19 mouse cellular contexts compared by ENCODE assay signal in the genomic region with DNA sequence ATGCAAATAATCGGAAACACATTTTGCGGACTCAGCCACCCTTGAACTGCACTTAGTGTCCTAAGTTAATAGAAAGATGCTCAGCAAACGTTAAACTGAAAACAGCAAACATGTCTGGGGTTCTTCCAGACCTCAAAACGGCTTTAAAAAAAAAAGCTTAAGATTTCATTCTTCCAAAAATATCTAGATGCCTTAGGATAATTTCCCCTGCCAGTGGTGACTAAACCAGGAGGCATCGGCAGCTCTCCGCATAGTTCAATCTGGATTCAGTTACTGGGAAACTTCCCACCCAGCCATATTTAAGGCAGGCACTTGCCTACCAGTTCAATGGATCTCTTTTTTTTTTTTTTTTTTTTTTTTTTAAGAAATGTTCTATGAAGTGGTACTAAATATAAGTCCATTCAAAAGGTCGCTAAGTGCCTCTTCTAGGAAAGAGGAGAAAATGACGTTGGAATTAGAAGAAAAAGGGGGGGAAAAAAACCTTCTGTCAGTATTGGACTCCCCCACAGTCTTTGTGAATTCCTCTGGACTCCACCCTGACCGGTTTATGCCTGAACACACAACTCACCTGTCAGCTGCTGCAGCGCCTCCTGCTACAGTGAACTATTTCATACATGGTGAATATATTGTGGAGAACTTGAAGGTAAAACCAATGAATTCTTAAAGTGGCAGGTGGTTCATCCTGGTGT.
DNase-seq lines count a peak whose midpoint lies in the region; ATAC-seq and TF ChIP-seq lines count a peak whose summit lies in the region.
"Had no signal": no experiment of that assay in that cellular context is flagged by ENCODE, and none has a peak within 500 bp of the region (broad histone marks: within the 10 kb centered on the region; RNA-seq: fewer than 3 reads in every experiment).

No protein-coding gene starts in this region.

- H3K9ac ChIP-seq in heart, embryonic 13.5 days = no peak overlapping the region
- H3K9ac ChIP-seq in heart, embryonic 12.5 days = no peak overlapping the region
- H3K9ac ChIP-seq in limb, embryonic 15.5 days = no peak overlapping the region
- no peak overlapping the region for H3K9ac ChIP-seq in liver, embryonic 12.5 days
- H3K9ac ChIP-seq: neural tube, embryonic 15.5 days had no signal

- TF ChIP-seq CTCF in embryonic fibroblast, embryonic 13.5 days (IDR thresholded peaks at IDR 0.05; ENCODE audit: borderline replicate concordance, insufficient read depth, low read length) = no peak

- peaks cover 29% of the 10 kb centered on the region for H3K4me1 ChIP-seq in heart, embryonic 13.5 days
- H3K4me1 ChIP-seq in heart, embryonic 12.5 days (replicated peaks) = peaks cover 22% of the 10 kb centered on the region
- peaks cover 25% of the 10 kb centered on the region for H3K4me1 ChIP-seq in embryonic fibroblast, embryonic 13.5 days (ENCODE audit: control insufficient read depth, insufficient read depth, low read length)
- peaks cover 31% of the 10 kb centered on the region for H3K4me1 ChIP-seq in limb, embryonic 15.5 days
- peaks cover 22% of the 10 kb centered on the region for H3K4me1 ChIP-seq in liver, embryonic 12.5 days

- TF ChIP-seq POLR2A in embryonic fibroblast, embryonic 13.5 days (IDR thresholded peaks at IDR 0.05; ENCODE audit: low read depth, low read length) = no peak

- H3K27ac ChIP-seq in heart, embryonic 13.5 days (replicated peaks) = 0 out of 2 replicates have a peak overlapping the region, but pooled peaks have one; percentile 77
- no peak overlapping the region for H3K27ac ChIP-seq in heart, embryonic 12.5 days (ENCODE audit: poor library complexity, severe bottlenecking)
- H3K27ac ChIP-seq in embryonic fibroblast, embryonic 13.5 days (ENCODE audit: insufficient read depth, low read length) = peak overlapping the region; percentile 91
- peak overlapping the region; percentile 89 for H3K27ac ChIP-seq in limb, embryonic 15.5 days
- H3K27ac ChIP-seq in liver, embryonic 12.5 days = no peak overlapping the region
- H3K27ac ChIP-seq: hindbrain, postnatal 0 days; kidney, postnatal 0 days; neural tube, embryonic 15.5 days had no signal

- no peak for ATAC-seq in heart, embryonic 13.5 days (ENCODE audit: extremely low read depth, insufficient number of reproducible peaks, low FRiP score, low TSS enrichment)
- no peak for ATAC-seq in heart, embryonic 12.5 days (ENCODE audit: insufficient number of reproducible peaks, low FRiP score)
- ATAC-seq in limb, embryonic 15.5 days (ENCODE audit: insufficient number of reproducible peaks, low FRiP score, low TSS enrichment, low read depth) = no peak
- ATAC-seq in liver, embryonic 12.5 days = no peak
- ATAC-seq in megakaryocyte-erythroid progenitor cell, adult 5-6 weeks (replicated peaks; ENCODE audit: low FRiP score, low TSS enrichment, poor library complexity, severe bottlenecking) = no peak
- ATAC-seq: forebrain, embryonic 16.5 days had no signal

- peak; percentile 17 for DNase-seq in adipocyte (ENCODE audit: low spot score)
- no peak for DNase-seq in urinary bladder, postnatal 14 days (ENCODE audit: low spot score)
- DNase-seq: cerebellum, adult 9-10 months; right cerebral cortex, postnatal 25 days; thymus, postnatal 4 days had no signal

- H3K9me3 ChIP-seq in heart, embryonic 13.5 days = no peaks in the 10 kb centered on the region
- no peaks in the 10 kb centered on the region for H3K9me3 ChIP-seq in heart, embryonic 12.5 days (replicated peaks)
- H3K9me3 ChIP-seq in limb, embryonic 15.5 days = no peaks in the 10 kb centered on the region
- no peaks in the 10 kb centered on the region for H3K9me3 ChIP-seq in liver, embryonic 12.5 days (replicated peaks)
- H3K9me3 ChIP-seq: midbrain, embryonic 10.5 days; neural tube, embryonic 15.5 days had no signal

- no peaks in the 10 kb centered on the region for H3K27me3 ChIP-seq in heart, embryonic 13.5 days (replicated peaks)
- H3K27me3 ChIP-seq in heart, embryonic 12.5 days (replicated peaks) = no peaks in the 10 kb centered on the region
- no peaks in the 10 kb centered on the region for H3K27me3 ChIP-seq in limb, embryonic 15.5 days
- no peaks in the 10 kb centered on the region; the same call in 1 of the 2 replicates for H3K27me3 ChIP-seq in liver, embryonic 12.5 days (replicated peaks)
- H3K27me3 ChIP-seq: neural tube, embryonic 15.5 days; Patski had no signal

- no peak overlapping the region for H3K4me3 ChIP-seq in heart, embryonic 13.5 days
- no peak overlapping the region for H3K4me3 ChIP-seq in heart, embryonic 12.5 days
- H3K4me3 ChIP-seq in embryonic fibroblast, embryonic 13.5 days (ENCODE audit: insufficient read depth, low read length) = no peak overlapping the region
- no peak overlapping the region for H3K4me3 ChIP-seq in limb, embryonic 15.5 days
- H3K4me3 ChIP-seq in liver, embryonic 12.5 days = no peak overlapping the region
- H3K4me3 ChIP-seq: erythroblast, embryonic 14.5 days; midbrain, embryonic 10.5 days; neural tube, embryonic 15.5 days had no signal

- WGBS in heart, embryonic 13.5 days = 67% methylated on average over 10 of the region's 10 CpGs
- 68% methylated on average over 10 of the region's 10 CpGs for WGBS in heart, embryonic 12.5 days
- 26% methylated on average over 10 of the region's 10 CpGs for WGBS in limb, embryonic 15.5 days
- WGBS in liver, embryonic 12.5 days (ENCODE audit: insufficient replicate concordance) = 78% methylated on average over 10 of the region's 10 CpGs

- H3K36me3 ChIP-seq in heart, embryonic 13.5 days = no peaks in the 10 kb centered on the region
- no peaks in the 10 kb centered on the region for H3K36me3 ChIP-seq in heart, embryonic 12.5 days
- H3K36me3 ChIP-seq in limb, embryonic 15.5 days = no peaks in the 10 kb centered on the region
- no peaks in the 10 kb centered on the region for H3K36me3 ChIP-seq in liver, embryonic 12.5 days
- H3K36me3 ChIP-seq: midbrain, embryonic 10.5 days; neural tube, embryonic 15.5 days had no signal

- no peak overlapping the region for H3K4me2 ChIP-seq in heart, embryonic 13.5 days
- no peak overlapping the region for H3K4me2 ChIP-seq in heart, embryonic 12.5 days
- H3K4me2 ChIP-seq in limb, embryonic 15.5 days = no peak overlapping the region
- H3K4me2 ChIP-seq in liver, embryonic 12.5 days = no peak overlapping the region
- H3K4me2 ChIP-seq: heart, embryonic 11.5 days had no signal

Comparison
In these comparisons a context has a peak if more than half of its experiments do, and no peak if none do; other contexts are left out.
1. H3K27ac ChIP-seq: peak in heart, embryonic 13.5 days (single experiment), embryonic fibroblast, embryonic 13.5 days (single experiment) and limb, embryonic 15.5 days (single experiment); none in heart, embryonic 12.5 days (single experiment) and liver, embryonic 12.5 days (single experiment).